Mouse (Mus musculus): ENCODE data around the gene Mroh2b.

Mroh2b gene

GRCm38 (mm10) chr15:4898437-4898836 is at the start of gene Mroh2b:
Gene Mroh2b (plus strand): TSS chr15:4898737.
- in situ Hi-C loops (cut with MboI), result no loop called here

- in situ Hi-C loops (cut with MboI), result no loop called here
These were observed 48.5 kb upstream of the Mroh2b start for GRCm38 (mm10) chr15:4850015-4850414.

- in situ Hi-C loops (cut with MboI), result no loop called here
These were observed 3.6 kb upstream of the Mroh2b start for GRCm38 (mm10) chr15:4894962-4895361.

- in situ Hi-C loops (cut with MboI), result no loop called here
These were observed 36.2 kb downstream of the Mroh2b start for GRCm38 (mm10) chr15:4934731-4935130.

GRCm38 (mm10) chr15:4973355-4973754 is 74.8 kb downstream of the Mroh2b start:
- in situ Hi-C loops (cut with MboI), result no loop called here

GRCm38 (mm10) chr15:5002903-5003302 is 104.4 kb downstream of the Mroh2b start:
- in situ Hi-C loops (cut with MboI), result no loop called here

- in situ Hi-C loops (cut with MboI), result no loop called here
These were observed 105.1 kb downstream of the Mroh2b start for GRCm38 (mm10) chr15:5003503-5004196.

- in situ Hi-C loops (cut with MboI), result no loop called here
These were observed 111.1 kb downstream of the Mroh2b start for GRCm38 (mm10) chr15:5009644-5010107.
